Mouse (Mus musculus) testis, adult 10 weeks (tissue): ENCODE results near the gene Crkl. TPM values are rescaled to one million over a fixed set of nuclear protein-coding genes. Genes with fewer than 3 reads are reported as not detected.

Experiments used
- polyA plus RNA-seq: library from polyadenylated mRNA; stranded (reverse); fragments of 350-450 nt; fragmentation: Illumina TruSeq; extraction: RNeasy Lipid Tissue Mini Kit (QIAGEN cat#74804); gene quantifications from one replicate; pipeline ENCODE4 v1.2.3, GENCODE M21; 2014; ENCODE audit warnings: low read depth, low replicate concordance

The Crkl gene
- 9.1 TPM for polyA plus RNA-seq

DNA sequence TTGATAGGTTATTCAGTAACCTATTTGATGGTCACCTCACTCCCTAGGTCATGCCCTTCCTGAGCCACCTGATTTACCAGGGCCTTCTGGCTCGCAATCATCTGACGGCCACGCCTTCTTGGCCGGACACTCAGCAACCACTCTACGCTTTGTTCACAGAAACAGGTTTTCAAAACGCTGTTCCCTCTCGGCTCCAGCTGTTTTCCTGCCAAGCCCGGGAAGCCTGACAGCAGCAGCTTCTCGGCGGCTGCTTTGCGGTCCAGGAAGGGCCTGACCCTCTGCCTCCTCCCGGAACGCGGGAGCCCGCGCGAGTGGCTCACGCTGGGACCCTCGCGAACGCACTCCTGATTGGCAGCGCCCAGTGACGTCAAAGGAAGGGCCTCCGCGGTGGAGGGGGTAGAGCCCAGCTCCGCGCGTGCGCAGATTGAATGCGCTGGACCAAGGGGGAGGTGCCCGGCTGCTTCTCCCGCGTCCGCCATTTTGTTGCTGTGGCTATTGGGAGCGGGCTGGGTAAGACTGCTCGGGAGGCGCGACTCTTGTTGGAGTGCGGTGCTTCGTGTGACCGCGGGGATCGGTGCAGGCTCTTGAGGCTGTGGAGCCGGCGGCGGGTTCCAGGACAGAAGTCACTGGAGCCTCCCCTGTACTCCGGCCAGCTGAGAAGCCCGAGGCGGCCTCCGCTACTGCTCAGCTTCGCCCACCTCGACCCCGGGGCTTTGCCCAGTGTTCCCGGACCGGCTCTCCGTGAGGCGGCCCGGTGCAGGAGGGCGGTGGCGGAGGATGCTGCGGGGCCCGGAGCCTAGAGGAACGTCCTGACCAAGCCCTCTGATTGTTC is at the start of gene Crkl:
Gene Crkl (plus strand): TSS at position 447 of the 832 bp plus-strand sequence.

GRCm38 (mm10) chr16:17405736-17406443 is 45.9 kb upstream of the Crkl start, which contains the start of the genes Snap29 and Pi4ka:
TSS of gene Snap29 (plus strand) at chr16:17405986.
TSS of gene Pi4ka (minus strand) at chr16:17406314.

GRCm38 (mm10) chr16:17489469-17490111 is 37.8 kb downstream of the Crkl start, which contains the start of gene Aifm3:
TSS of gene Aifm3 (plus strand) at chr16:17489611.

DNA sequence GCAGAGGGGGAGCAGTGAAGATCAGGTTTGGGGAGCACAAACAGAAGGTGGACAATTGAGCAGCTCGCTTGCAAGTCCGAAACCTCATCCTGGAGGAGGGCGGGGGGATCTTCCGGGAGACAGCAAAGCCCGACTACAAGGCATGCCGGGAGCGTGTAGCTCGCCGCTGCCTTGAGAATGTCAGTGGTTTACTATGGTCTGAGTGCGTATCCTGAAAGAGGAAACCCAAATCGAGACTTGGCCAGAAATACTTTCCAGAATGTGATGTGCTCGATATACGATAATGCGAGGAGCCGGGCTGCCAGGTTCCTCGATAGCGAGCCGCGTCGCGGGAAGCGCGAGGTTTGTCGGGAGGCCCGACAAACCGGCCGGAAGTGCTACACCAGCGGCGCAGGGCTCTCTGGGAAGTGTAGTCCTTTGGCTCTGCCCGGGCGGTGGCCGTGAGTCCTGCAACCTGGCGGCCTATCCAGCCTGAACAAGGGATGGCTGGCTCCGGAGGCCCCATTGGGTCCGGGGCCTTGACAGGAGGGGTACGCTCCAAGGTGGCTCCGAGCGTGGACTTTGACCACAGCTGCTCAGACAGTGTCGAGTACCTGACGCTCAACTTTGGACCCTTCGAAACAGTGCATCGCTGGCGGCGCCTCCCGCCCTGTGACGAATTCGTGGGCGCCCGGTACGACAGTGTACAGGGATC is 56.9 kb downstream of the Crkl start, which contains the start of gene Lztr1:
Gene Lztr1 (plus strand): TSS at position 143 of the 694 bp plus-strand sequence.

GRCm38 (mm10) chr16:17530640-17531288 is 79.0 kb downstream of the Crkl start, which contains the start of gene Thap7:
TSS of gene Thap7 (minus strand) at chr16:17531136.

Other genes with a start within 250 kb of the Crkl start
- 193 TPM for gene Ube2l3, start 249.3 kb upstream of the Crkl start, polyA plus RNA-seq
- gene Rimbp3, start 243.4 kb upstream of the Crkl start, polyA plus RNA-seq, result 66.6 TPM
- 0.95 TPM for gene Hic2, start 218.4 kb upstream of the Crkl start, polyA plus RNA-seq
- gene Tmem191c, start 175.9 kb upstream of the Crkl start, polyA plus RNA-seq, result 1.1 TPM
- gene Serpind1, start 120.6 kb upstream of the Crkl start, polyA plus RNA-seq, result 0.10 TPM
- gene Snap29, start 46.0 kb upstream of the Crkl start, polyA plus RNA-seq, result 51.2 TPM
- gene Pi4ka, start 45.7 kb upstream of the Crkl start, polyA plus RNA-seq, result 39.1 TPM
- gene Aifm3, start 37.6 kb downstream of the Crkl start, polyA plus RNA-seq, result 0.34 TPM
- gene Lztr1, start 56.7 kb downstream of the Crkl start, polyA plus RNA-seq, result 7.8 TPM
- 3.6 TPM for gene Thap7, start 79.1 kb downstream of the Crkl start, polyA plus RNA-seq
- 0.31 TPM for gene Lrrc74b, start 109.3 kb downstream of the Crkl start, polyA plus RNA-seq
- gene P2rx6, start 109.9 kb downstream of the Crkl start, polyA plus RNA-seq, result 0.21 TPM
- 0.81 TPM for gene Slc7a4, start 131.2 kb downstream of the Crkl start, polyA plus RNA-seq
- gene Smpd4, start 167.4 kb downstream of the Crkl start, polyA plus RNA-seq, result 70.4 TPM
- gene Ccdc74a, start 194.5 kb downstream of the Crkl start, polyA plus RNA-seq, result 18.4 TPM